Mouse (Mus musculus): ENCODE measurements at regions not wholly inside any gene's neighbourhood (a gene's known extent, or its start where the extent isn't known, plus 50 kb on each side); places are given as distances from the start of the nearest gene placed in this dataset.

- DNase-seq: no peak
Observed at GRCm38 (mm10) chr5:28530202-28530855, 63.3 kb upstream of the Shh start.

- no peak for DNase-seq
Observed at GRCm38 (mm10) chr5:28526435-28526834, 59.4 kb upstream of the Shh start.

- DNase-seq: peak; percentile 72
Observed at GRCm38 (mm10) chr5:28520800-28521707, 54.0 kb upstream of the Shh start.

- DNase-seq: no peak
Observed at GRCm38 (mm10) chr5:28519059-28519543, 52.0 kb upstream of the Shh start.

All from right cerebral cortex, adult 18-20 months (tissue).